Mouse (Mus musculus) layer of hippocampus, postnatal 14 days (tissue): ENCODE measurements around the gene Jmjd8. TPM values are rescaled to one million over a fixed set of nuclear protein-coding genes. Genes with fewer than 3 reads are reported as not detected.
"Not testable (repeated sequence)": the region's sequence is repeated elsewhere in the genome, so short reads cannot be mapped to it uniquely, and the experiment has no call there.

Source experiments
- DNase-seq, 2 experiments: peaks; one replicate each; pipeline ENCODE4 v3.0.0; 2021 to 2022; ENCODE audit warnings: low spot score in 2 of 2, mixed read lengths in 1 of 2
- total RNA-seq, 2 experiments: library from RNA; stranded (reverse); gene quantifications; 2 replicates each; pipeline ENCODE4 v1.2.3; 2021

Gene Jmjd8
- total RNA-seq, 2 experiments from 2014 or later, result 64.3 to 65.0 TPM

- not testable (repeated sequence) for DNase-seq
These were observed 21.2 kb upstream of the Jmjd8 start for GRCm38 (mm10) chr17:25807452-25807851.

GRCm38 (mm10) chr17:25808028-25808427, 20.6 kb upstream of the Jmjd8 start:
- DNase-seq, result no peak

GRCm38 (mm10) chr17:25808789-25809605, 19.7 kb upstream of the Jmjd8 start, which contains the start of gene Fbxl16:
Fbxl16 (plus strand) TSS chr17:25809085.
- peak; percentile 86 to 93 for DNase-seq

GRCm38 (mm10) chr17:25809606-25810340, 18.9 kb upstream of the Jmjd8 start:
- no peak for DNase-seq

GRCm38 (mm10) chr17:25810890-25811289, 17.8 kb upstream of the Jmjd8 start:
- no peak for DNase-seq

- peak; percentile 70 to 80 for DNase-seq
These were observed 15.2 kb upstream of the Jmjd8 start for GRCm38 (mm10) chr17:25813471-25813870.

GRCm38 (mm10) chr17:25817662-25818061, 11.0 kb upstream of the Jmjd8 start:
- no peak for DNase-seq

GRCm38 (mm10) chr17:25818851-25819780, 9.6 kb upstream of the Jmjd8 start:
- no peak for DNase-seq

GRCm38 (mm10) chr17:25823452-25823851, 5.2 kb upstream of the Jmjd8 start, which contains the start of gene Wdr24:
Wdr24 (plus strand) TSS chr17:25823627.
- peak; percentile 78 to 90 for DNase-seq

GRCm38 (mm10) chr17:25824362-25825142, 4.1 kb upstream of the Jmjd8 start:
- DNase-seq, result no peak

- no peak for DNase-seq
These were observed 3.4 kb upstream of the Jmjd8 start for GRCm38 (mm10) chr17:25825311-25825710.

- DNase-seq, result no peak
These were observed 2.6 kb upstream of the Jmjd8 start for GRCm38 (mm10) chr17:25825984-25826570.

GRCm38 (mm10) chr17:25827011-25827410, 1.7 kb upstream of the Jmjd8 start:
- DNase-seq, result no peak

- no peak for DNase-seq
These were observed 983 bp upstream of the Jmjd8 start for GRCm38 (mm10) chr17:25827546-25828222.

GRCm38 (mm10) chr17:25828223-25828594, 458 bp upstream of the Jmjd8 start:
- no peak for DNase-seq

GRCm38 (mm10) chr17:25829558-25830017, 921 bp downstream of the Jmjd8 start:
- no peak for DNase-seq

GRCm38 (mm10) chr17:25830200-25830753, 1.6 kb downstream of the Jmjd8 start:
- DNase-seq, result no peak

- DNase-seq, result no peak
These were observed 2.3 kb downstream of the Jmjd8 start for GRCm38 (mm10) chr17:25830806-25831431.
